Mouse (Mus musculus): ENCODE results near the gene Wipi2. TPM values are rescaled to one million over a fixed set of nuclear protein-coding genes. Genes with fewer than 3 reads are reported as not detected.

The Wipi2 gene
- polyA plus RNA-seq, 1 experiment from 2014 or later = 29.3 TPM

DNA sequence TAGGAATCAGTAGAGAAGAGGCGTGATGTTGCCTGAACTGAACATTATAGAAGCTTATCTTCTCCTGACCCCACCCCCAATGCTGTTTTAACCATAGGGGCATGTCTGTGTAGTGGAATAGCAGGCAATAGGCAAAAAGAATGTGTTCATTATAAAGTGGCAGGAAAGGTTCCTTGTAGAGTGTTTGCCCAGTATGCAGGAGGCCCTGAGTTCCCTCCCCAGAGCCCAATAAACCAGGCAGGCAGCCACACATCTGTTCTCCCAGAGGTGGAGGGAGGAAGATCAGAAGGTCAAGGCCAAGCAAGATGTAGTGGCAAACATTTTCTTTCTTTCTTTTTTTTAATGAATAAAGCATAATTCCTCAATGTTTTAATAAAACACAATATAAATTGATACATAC lies 5.4 kb upstream of the Wipi2 start:
- no peak for ATAC-seq (ENCODE audit: low read depth)
- no peak overlapping the region for H3K4me3 ChIP-seq (ENCODE audit: low read depth, low read length)
- no peaks in the 10 kb centered on the region for H3K9me3 ChIP-seq (replicated peaks; ENCODE audit: control insufficient read depth, low read length)
- H3K27me3 ChIP-seq (ENCODE audit: control insufficient read depth, insufficient read depth, low read depth, low read length) = no peaks in the 10 kb centered on the region
- H3K9ac ChIP-seq (ENCODE audit: low read depth, low read length) = no peak overlapping the region
- H3K4me1 ChIP-seq (ENCODE audit: control insufficient read depth, low read depth, low read length) = no peaks in the 10 kb centered on the region
- 37% methylated on average over 1 of the region's 1 CpGs for WGBS (ENCODE audit: insufficient replicate concordance)
- no peaks in the 10 kb centered on the region for H3K36me3 ChIP-seq (ENCODE audit: control insufficient read depth, insufficient read depth)
- H3K27ac ChIP-seq (ENCODE audit: low read length) = no peak overlapping the region
- no peak overlapping the region for H3K4me2 ChIP-seq (ENCODE audit: low read depth, low read length)

- Histone ChIP-seq H3K36me3 (ENCODE audit: control insufficient read depth, insufficient read depth) (no peaks in the 10 kb centered on the region), H3K4me1 (ENCODE audit: control insufficient read depth, low read depth, low read length) (peaks cover 3% of the 10 kb centered on the region; the same call in 1 of the 2 replicates), H3K9ac (ENCODE audit: low read depth, low read length) (no peak overlapping the region), H3K27me3 (ENCODE audit: control insufficient read depth, insufficient read depth, low read depth, low read length) (no peaks in the 10 kb centered on the region), H3K9me3 (replicated peaks; ENCODE audit: control insufficient read depth, low read length) (no peaks in the 10 kb centered on the region), H3K27ac (ENCODE audit: low read length) (no peak overlapping the region), H3K4me3 (ENCODE audit: low read depth, low read length) (no peak overlapping the region), H3K4me2 (ENCODE audit: low read depth, low read length) (no peak overlapping the region)
- WGBS (ENCODE audit: insufficient replicate concordance) = 76% methylated on average over 7 of the region's 7 CpGs
- ATAC-seq (ENCODE audit: low read depth) = no peak
Measured at GRCm38 (mm10) chr5:142623080-142623479, 4.4 kb upstream of the Wipi2 start.

DNA sequence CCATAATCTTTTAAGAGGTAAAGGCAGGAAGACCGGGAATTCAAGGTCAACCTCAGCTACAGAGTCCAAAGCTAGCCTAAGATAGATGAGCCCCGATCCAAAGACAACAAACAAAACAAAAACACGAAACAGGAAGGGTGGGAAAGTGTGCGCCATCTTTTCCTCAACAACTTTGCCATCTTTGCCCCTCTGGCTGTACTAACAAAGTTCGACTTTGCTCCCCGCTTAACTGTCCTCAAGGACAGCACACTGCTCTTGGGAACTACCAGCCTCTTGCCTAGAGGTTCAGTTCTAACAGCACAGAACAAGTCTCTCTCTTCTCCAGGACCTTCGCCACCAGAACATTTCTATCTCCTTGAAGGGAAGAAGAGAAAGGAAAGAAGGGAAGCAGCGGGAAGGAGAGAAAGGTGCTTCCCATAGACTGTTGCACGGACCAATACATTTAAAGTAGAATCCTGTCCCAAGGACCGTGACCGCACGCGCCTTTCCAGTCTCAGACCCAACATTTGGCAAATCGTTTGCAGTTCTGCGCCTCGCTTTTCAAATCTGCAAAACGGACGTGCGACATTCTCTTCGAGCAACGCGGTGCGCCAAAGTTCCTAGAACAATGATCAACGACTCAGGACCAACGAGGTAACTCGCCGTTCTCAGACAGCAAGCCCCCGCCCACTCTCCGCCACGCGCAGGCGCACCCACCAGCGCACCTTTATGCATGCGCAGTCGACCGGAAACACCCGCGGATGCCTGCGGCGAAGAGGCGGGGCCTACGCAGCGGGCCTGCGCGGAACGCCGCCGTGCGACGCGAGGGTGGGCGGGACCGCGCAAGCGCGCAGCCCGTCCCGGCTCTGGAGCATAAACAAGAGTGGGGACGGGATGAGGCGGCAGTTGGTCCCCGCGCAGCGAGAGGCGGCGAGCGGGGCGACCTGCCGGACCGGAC lies 1.5 kb downstream of the Wipi2 start:
- WGBS (ENCODE audit: insufficient replicate concordance) = under 1% methylated on average over 64 of the region's 69 CpGs
- peak overlapping the region; percentile 94 for H3K9ac ChIP-seq (ENCODE audit: low read depth, low read length)
- H3K9me3 ChIP-seq (replicated peaks; ENCODE audit: control insufficient read depth, low read length) = no peaks in the 10 kb centered on the region
- H3K36me3 ChIP-seq (ENCODE audit: control insufficient read depth, insufficient read depth) = peaks cover 10% of the 10 kb centered on the region
- H3K4me3 ChIP-seq (ENCODE audit: low read depth, low read length) = peak overlapping the region; percentile 78
- H3K27me3 ChIP-seq (ENCODE audit: control insufficient read depth, insufficient read depth, low read depth, low read length) = no peaks in the 10 kb centered on the region
- peak overlapping the region; percentile 93 for H3K4me2 ChIP-seq (ENCODE audit: low read depth, low read length)
- H3K27ac ChIP-seq (ENCODE audit: low read length) = peak overlapping the region; percentile 92
- ATAC-seq (ENCODE audit: low read depth) = peak; percentile 97
- peaks cover 17% of the 10 kb centered on the region for H3K4me1 ChIP-seq (ENCODE audit: control insufficient read depth, low read depth, low read length)

DNA sequence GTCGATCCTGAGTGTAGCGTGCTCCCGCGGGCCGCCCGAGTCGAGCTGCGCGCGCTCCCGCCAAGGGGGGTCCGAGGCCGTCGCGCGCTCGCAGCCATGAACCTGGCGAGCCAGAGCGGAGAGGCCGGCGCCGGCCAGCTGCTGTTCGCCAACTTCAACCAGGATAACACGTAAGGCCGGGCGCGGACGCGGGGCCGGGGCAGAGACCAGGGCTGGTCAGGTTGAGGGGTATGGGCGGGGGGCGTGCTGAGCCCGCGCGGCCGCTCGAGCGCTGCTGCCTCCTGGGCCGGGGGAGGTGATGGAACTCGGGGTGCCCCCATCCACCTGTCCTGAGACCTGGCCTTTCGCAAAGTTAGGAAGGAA lies 2.1 kb downstream of the Wipi2 start:
- peaks cover 17% of the 10 kb centered on the region for H3K4me1 ChIP-seq (ENCODE audit: control insufficient read depth, low read depth, low read length)
- peak overlapping the region; percentile 65 for H3K4me2 ChIP-seq (ENCODE audit: low read depth, low read length)
- no peaks in the 10 kb centered on the region for H3K9me3 ChIP-seq (replicated peaks; ENCODE audit: control insufficient read depth, low read length)
- 0% methylated on average over 40 of the region's 41 CpGs for WGBS (ENCODE audit: insufficient replicate concordance)
- no peaks in the 10 kb centered on the region for H3K27me3 ChIP-seq (ENCODE audit: control insufficient read depth, insufficient read depth, low read depth, low read length)
- peaks cover 14% of the 10 kb centered on the region for H3K36me3 ChIP-seq (ENCODE audit: control insufficient read depth, insufficient read depth)
- H3K4me3 ChIP-seq (ENCODE audit: low read depth, low read length) = peak overlapping the region; percentile 78
- peak overlapping the region; percentile 92 for H3K27ac ChIP-seq (ENCODE audit: low read length)
- no peak; the same call in 1 of the 2 replicates for ATAC-seq (ENCODE audit: low read depth)
- peak overlapping the region; percentile 94 for H3K9ac ChIP-seq (ENCODE audit: low read depth, low read length)

- Histone ChIP-seq H3K9me3 (replicated peaks; ENCODE audit: control insufficient read depth, low read length) (no peaks in the 10 kb centered on the region), H3K4me2 (ENCODE audit: low read depth, low read length) (peak overlapping the region; percentile 65), H3K36me3 (ENCODE audit: control insufficient read depth, insufficient read depth) (peaks cover 14% of the 10 kb centered on the region), H3K9ac (ENCODE audit: low read depth, low read length) (peak overlapping the region; percentile 94), H3K27ac (ENCODE audit: low read length) (peak overlapping the region; percentile 92), H3K27me3 (ENCODE audit: control insufficient read depth, insufficient read depth, low read depth, low read length) (no peaks in the 10 kb centered on the region), H3K4me3 (ENCODE audit: low read depth, low read length) (peak overlapping the region; percentile 78), H3K4me1 (ENCODE audit: control insufficient read depth, low read depth, low read length) (peaks cover 17% of the 10 kb centered on the region)
- WGBS (ENCODE audit: insufficient replicate concordance) = 4% methylated on average over 6 of the region's 6 CpGs
- no peak for ATAC-seq (ENCODE audit: low read depth)
Measured at GRCm38 (mm10) chr5:142630224-142630623, 2.7 kb downstream of the Wipi2 start.

GRCm38 (mm10) chr5:142637823-142638222 lies 10.3 kb downstream of the Wipi2 start:
- H3K9ac ChIP-seq (ENCODE audit: low read depth, low read length) = no peak overlapping the region
- H3K27me3 ChIP-seq (ENCODE audit: control insufficient read depth, insufficient read depth, low read depth, low read length) = no peaks in the 10 kb centered on the region
- 26% methylated on average over 5 of the region's 5 CpGs for WGBS (ENCODE audit: insufficient replicate concordance)
- H3K9me3 ChIP-seq (replicated peaks; ENCODE audit: control insufficient read depth, low read length) = no peaks in the 10 kb centered on the region
- H3K4me3 ChIP-seq (ENCODE audit: low read depth, low read length) = no peak overlapping the region
- peaks cover 34% of the 10 kb centered on the region for H3K36me3 ChIP-seq (ENCODE audit: control insufficient read depth, insufficient read depth)
- H3K27ac ChIP-seq (ENCODE audit: low read length) = peak overlapping the region; percentile 43
- H3K4me1 ChIP-seq (ENCODE audit: control insufficient read depth, low read depth, low read length) = peaks cover 22% of the 10 kb centered on the region
- ATAC-seq (ENCODE audit: low read depth) = peak; percentile 96
- H3K4me2 ChIP-seq (ENCODE audit: low read depth, low read length) = peak overlapping the region; percentile 10; the same call in 1 of the 2 replicates

DNA sequence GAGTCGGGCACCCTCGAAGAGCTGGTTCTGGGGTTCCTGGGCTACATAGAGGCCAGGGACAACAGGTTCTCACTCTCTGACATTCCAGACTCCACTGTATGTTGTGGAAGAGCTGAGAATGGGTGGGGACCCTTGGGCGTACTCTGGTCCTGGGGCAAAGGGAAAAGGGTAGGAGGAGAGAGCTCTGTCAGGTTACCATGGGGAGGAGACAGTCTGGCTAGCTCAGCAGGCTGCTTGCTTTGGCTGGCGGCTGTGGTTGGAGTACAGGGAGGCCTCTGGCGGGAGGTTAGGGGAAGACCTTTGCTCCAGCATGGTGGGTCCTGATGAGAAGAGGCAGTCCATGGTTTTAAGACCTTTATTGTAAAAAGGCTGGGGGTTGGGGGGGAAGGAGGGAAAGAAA lies 12.6 kb downstream of the Wipi2 start:
- Histone ChIP-seq H3K27me3 (ENCODE audit: control insufficient read depth, insufficient read depth, low read depth, low read length) (no peaks in the 10 kb centered on the region), H3K4me1 (ENCODE audit: control insufficient read depth, low read depth, low read length) (peaks cover 22% of the 10 kb centered on the region), H3K4me2 (ENCODE audit: low read depth, low read length) (no peak overlapping the region), H3K9me3 (replicated peaks; ENCODE audit: control insufficient read depth, low read length) (no peaks in the 10 kb centered on the region), H3K27ac (ENCODE audit: low read length) (no peak overlapping the region), H3K4me3 (ENCODE audit: low read depth, low read length) (no peak overlapping the region), H3K36me3 (ENCODE audit: control insufficient read depth, insufficient read depth) (peaks cover 21% of the 10 kb centered on the region), H3K9ac (ENCODE audit: low read depth, low read length) (no peak overlapping the region)
- 84% methylated on average over 5 of the region's 5 CpGs for WGBS (ENCODE audit: insufficient replicate concordance)
- no peak for ATAC-seq (ENCODE audit: low read depth)

- H3K27me3 ChIP-seq (ENCODE audit: control insufficient read depth, insufficient read depth, low read depth, low read length) = no peaks in the 10 kb centered on the region
- no peak overlapping the region for H3K27ac ChIP-seq (ENCODE audit: low read length)
- H3K9me3 ChIP-seq (replicated peaks; ENCODE audit: control insufficient read depth, low read length) = no peaks in the 10 kb centered on the region
- H3K9ac ChIP-seq (ENCODE audit: low read depth, low read length) = no peak overlapping the region
- ATAC-seq (ENCODE audit: low read depth) = no peak
- peaks cover 21% of the 10 kb centered on the region for H3K36me3 ChIP-seq (ENCODE audit: control insufficient read depth, insufficient read depth)
- H3K4me2 ChIP-seq (ENCODE audit: low read depth, low read length) = no peak overlapping the region
- H3K4me1 ChIP-seq (ENCODE audit: control insufficient read depth, low read depth, low read length) = peaks cover 20% of the 10 kb centered on the region
- no peak overlapping the region for H3K4me3 ChIP-seq (ENCODE audit: low read depth, low read length)
- WGBS (ENCODE audit: insufficient replicate concordance) = 85% methylated on average over 6 of the region's 6 CpGs
Measured at GRCm38 (mm10) chr5:142641331-142642051, 14.0 kb downstream of the Wipi2 start.

GRCm38 (mm10) chr5:142648162-142648561 lies 20.7 kb downstream of the Wipi2 start:
- peak overlapping the region; percentile 72 for H3K27ac ChIP-seq (ENCODE audit: low read length)
- no peaks in the 10 kb centered on the region for H3K9me3 ChIP-seq (replicated peaks; ENCODE audit: control insufficient read depth, low read length)
- H3K4me3 ChIP-seq (ENCODE audit: low read depth, low read length) = no peak overlapping the region
- peaks cover 3% of the 10 kb centered on the region for H3K36me3 ChIP-seq (ENCODE audit: control insufficient read depth, insufficient read depth)
- H3K4me2 ChIP-seq (ENCODE audit: low read depth, low read length) = peak overlapping the region; percentile 24; the same call in 1 of the 2 replicates
- peaks cover 55% of the 10 kb centered on the region for H3K4me1 ChIP-seq (ENCODE audit: control insufficient read depth, low read depth, low read length)
- H3K27me3 ChIP-seq (ENCODE audit: control insufficient read depth, insufficient read depth, low read depth, low read length) = no peaks in the 10 kb centered on the region
- ATAC-seq (ENCODE audit: low read depth) = no peak
- WGBS (ENCODE audit: insufficient replicate concordance) = 66% methylated on average over 7 of the region's 7 CpGs
- H3K9ac ChIP-seq (ENCODE audit: low read depth, low read length) = peak overlapping the region; percentile 40

Measured in liver, embryonic 16.5 days (tissue).